ENCODE assay signal across 8 mouse cellular contexts in genomic region chr11:32141034-32141433, GRCm38 (mm10). TPM values are rescaled to one million over a fixed set of nuclear protein-coding genes. Genes with fewer than 3 reads are reported as not detected.
DNase-seq lines count a peak whose midpoint lies in the region; ATAC-seq and TF ChIP-seq lines count a peak whose summit lies in the region.

No protein-coding gene starts in this region.

- 10% methylated on average over 2 of the region's 2 CpGs for WGBS in liver, postnatal 0 days (ENCODE audit: insufficient replicate concordance)
- 24% methylated on average over 2 of the region's 2 CpGs for WGBS in olfactory bulb, adult 2 months

- no peak overlapping the region for H3K27ac ChIP-seq in embryonic fibroblast, embryonic 13.5 days (ENCODE audit: insufficient read depth, low read length)
- no peak overlapping the region for H3K27ac ChIP-seq in liver, postnatal 0 days (ENCODE audit: low read depth)
- no peak overlapping the region for H3K27ac ChIP-seq in olfactory bulb, adult 2 months (ENCODE audit: insufficient read depth, low read depth, low read length)

- no peaks in the 10 kb centered on the region for H3K4me1 ChIP-seq in embryonic fibroblast, embryonic 13.5 days (ENCODE audit: control insufficient read depth, insufficient read depth, low read length)
- no peaks in the 10 kb centered on the region for H3K4me1 ChIP-seq in liver, postnatal 0 days (ENCODE audit: insufficient read depth)
- peaks cover 31% of the 10 kb centered on the region for H3K4me1 ChIP-seq in olfactory bulb, adult 2 months (ENCODE audit: control insufficient read depth, insufficient read depth, low read length)

- no peak for TF ChIP-seq POLR2A in embryonic fibroblast, embryonic 13.5 days (IDR thresholded peaks at IDR 0.05; ENCODE audit: low read depth, low read length)
- TF ChIP-seq POLR2A in olfactory bulb, adult 2 months (IDR thresholded peaks at IDR 0.05; ENCODE audit: insufficient read depth, low read depth, low read length), result no peak

- TF ChIP-seq EP300 in liver, postnatal 0 days (IDR thresholded peaks at IDR 0.05; ENCODE audit: low read depth), result no peak

- DNase-seq in right cerebral cortex, adult 18-20 months, result peak; percentile 60
- DNase-seq in right cerebral cortex, postnatal 36 days (ENCODE audit: low spot score in 2 of 2), result no peak
- DNase-seq in adrenal gland, postnatal 36 days, result peak; percentile 65 to 75
- DNase-seq in heart, postnatal 4 days, result peak; percentile 74
- DNase-seq in liver, postnatal 0 days, result peak; percentile 81
- peak; percentile 84 to 86 for DNase-seq in thymus, postnatal 36 days

- H3K4me3 ChIP-seq in embryonic fibroblast, embryonic 13.5 days (ENCODE audit: insufficient read depth, low read length), result no peak overlapping the region
- no peak overlapping the region for H3K4me3 ChIP-seq in liver, postnatal 0 days (ENCODE audit: low read depth, low read length)
- no peak overlapping the region for H3K4me3 ChIP-seq in olfactory bulb, adult 2 months (ENCODE audit: insufficient read depth, low read depth, low read length)

- ATAC-seq in liver, postnatal 0 days, result no peak

- TF ChIP-seq CTCF in embryonic fibroblast, embryonic 13.5 days (IDR thresholded peaks at IDR 0.05; ENCODE audit: borderline replicate concordance, insufficient read depth, low read length), result peak; percentile 88; the same call in 1 of the 2 replicates
- TF ChIP-seq CTCF in liver, postnatal 0 days (IDR thresholded peaks at IDR 0.05; ENCODE audit: low read depth), result peak; percentile 96
- peak; percentile 78; the same call in 1 of the 2 replicates for TF ChIP-seq CTCF in olfactory bulb, adult 2 months (IDR thresholded peaks at IDR 0.05; ENCODE audit: insufficient read depth, low read depth, low read length)

- H3K27me3 ChIP-seq in liver, postnatal 0 days (ENCODE audit: insufficient read depth, low read length), result no peaks in the 10 kb centered on the region

- no peak overlapping the region for H3K4me2 ChIP-seq in liver, postnatal 0 days (ENCODE audit: low read depth, low read length)

- H3K9me3 ChIP-seq in liver, postnatal 0 days (ENCODE audit: low read length), result no peaks in the 10 kb centered on the region

- H3K36me3 ChIP-seq in liver, postnatal 0 days (replicated peaks; ENCODE audit: insufficient read depth, low read length), result no peaks in the 10 kb centered on the region

- H3K9ac ChIP-seq in liver, postnatal 0 days (replicated peaks), result no peak overlapping the region

RNA-seq across cellular contexts. Expression of gene Il9r, which starts 59.0 kb away (rescaled TPM):
- total RNA-seq in adrenal gland, postnatal 36 days (2021), result under 1 TPM; 0.26 to 0.96 TPM
- polyA plus RNA-seq in embryonic fibroblast, embryonic 13.5 days (2011; ENCODE audit: insufficient read length, low read depth, missing spikeins), result not detected in 2 replicates
- under 1 TPM; 0.20 to 0.21 TPM for total RNA-seq in heart, postnatal 4 days (2021)
- polyA plus RNA-seq in liver, postnatal 0 days (2015; fragmentation: Nextera tagmentation; extraction: Ambion mirVana), result 0.05 TPM in 1 of 2 replicates, not detected in the other
- polyA plus RNA-seq in olfactory bulb, adult 2 months (2012; ENCODE audit: insufficient read depth, insufficient read length, low replicate concordance, missing spikeins), result not detected in 2 replicates

Comparison
In these comparisons a context has a peak if more than half of its experiments do, and no peak if none do; other contexts are left out.
1. DNase-seq: peak in right cerebral cortex, adult 18-20 months (single experiment), adrenal gland, postnatal 36 days (2 of 2), heart, postnatal 4 days (single experiment), liver, postnatal 0 days (single experiment) and thymus, postnatal 36 days (2 of 2); none in right cerebral cortex, postnatal 36 days (0 of 2).
2. Peak in every context shown above with its lines, with median percentiles within 50 percentile points of each other: CTCF ChIP-seq.